Mouse (Mus musculus) liver, embryonic 16.5 days (tissue): ENCODE measurements around the gene Gpr156. TPM values are rescaled to one million over a fixed set of nuclear protein-coding genes. Genes with fewer than 3 reads are reported as not detected.
"Not testable (repeated sequence)": the region's sequence is repeated elsewhere in the genome, so short reads cannot be mapped to it uniquely, and the experiment has no call there.

Experiments
- ATAC-seq: fragments of 200-750 bp; cut with Nextera tagmentation; 2 replicates; pipeline ENCODE4 v1.8.0; 2017; ENCODE audit warnings: low read depth, mild to moderate bottlenecking, moderate number of reproducible peaks, moderate library complexity
- H3K27ac ChIP-seq: fragments of 300-500 bp; sonication (generic); 2 replicates; pipeline ENCODE4 v1.5.1; 2014; ENCODE audit warnings: mild to moderate bottlenecking, low read length
- H3K27me3 ChIP-seq: fragments of 300-500 bp; sonication (generic); 2 replicates; pipeline ENCODE4 v1.6.1; 2014; ENCODE audit warnings: low read depth, low read length, mixed read lengths; ENCODE audit not compliant: control insufficient read depth, insufficient read depth
- H3K36me3 ChIP-seq: fragments of 300-500 bp; sonication (generic); 2 replicates; pipeline ENCODE4 v1.6.1; 2014; ENCODE audit warnings: mild to moderate bottlenecking; ENCODE audit not compliant: control insufficient read depth, insufficient read depth
- H3K4me1 ChIP-seq: fragments of 300-500 bp; sonication (generic); 2 replicates; pipeline ENCODE4 v1.6.1; 2014; ENCODE audit warnings: low read depth, low read length, mixed read lengths; ENCODE audit not compliant: control insufficient read depth
- H3K4me2 ChIP-seq: fragments of 300-500 bp; sonication (generic); 2 replicates; pipeline ENCODE4 v1.6.1; 2014; ENCODE audit warnings: low read depth, low read length, mixed read lengths
- H3K4me3 ChIP-seq: fragments of 300-500 bp; sonication (generic); 2 replicates; pipeline ENCODE4 v1.5.1; 2014; ENCODE audit warnings: low read depth, mild to moderate bottlenecking, low read length
- H3K9ac ChIP-seq: fragments of 300-500 bp; sonication (generic); 2 replicates; pipeline ENCODE4 v1.6.1; 2014; ENCODE audit warnings: low read depth, low read length
- H3K9me3 ChIP-seq: fragments of 300-500 bp; sonication (generic); replicated peaks from 2 replicates; pipeline ENCODE4 v1.6.1; 2016; ENCODE audit warnings: low read length; ENCODE audit not compliant: control insufficient read depth
- WGBS: fragments of 180-500 bp; shearing (Covaris S2); extraction: QIAGEN DNeasy Blood & Tissue Kit; methylation state at CpG from one replicate; pipeline ENCODE4 v1.1.7; 2014; ENCODE audit not compliant: insufficient replicate concordance; 5-methylcytosine and 5-hydroxymethylcytosine counted together
- polyA plus RNA-seq: library from polyadenylated mRNA; unstranded; fragments of >200 nt; fragmentation: Nextera tagmentation; extraction: Ambion mirVana; gene quantifications from 2 replicates; pipeline ENCODE4 v1.2.1, GENCODE M21; 2015

The Gpr156 gene
- polyA plus RNA-seq, 1 experiment from 2014 or later: not detected

DNA sequence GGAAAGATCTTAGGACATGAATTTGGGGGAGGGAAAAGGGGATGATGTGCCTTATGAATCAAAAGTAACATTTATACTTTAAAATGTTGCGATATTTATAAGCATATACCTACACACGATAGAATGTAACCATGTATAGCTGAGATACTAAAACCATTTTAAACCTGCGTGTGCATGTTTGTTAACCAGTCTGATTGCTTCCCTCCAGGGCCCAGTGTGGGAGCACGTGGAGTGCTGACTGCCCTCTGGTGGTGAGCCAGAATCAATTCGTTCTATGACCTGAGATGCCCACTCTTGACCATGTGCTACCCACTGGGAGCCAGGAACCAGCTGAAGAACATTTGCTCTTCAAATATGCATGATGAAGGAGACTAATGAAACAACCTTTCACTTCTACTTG lies 30.9 kb downstream of the Gpr156 start:
- WGBS: 20% methylated on average over 5 of the region's 5 CpGs
- no peaks in the 10 kb centered on the region for H3K27me3 ChIP-seq
- no peak overlapping the region for H3K4me2 ChIP-seq
- no peak overlapping the region for H3K4me3 ChIP-seq
- H3K27ac ChIP-seq: no peak overlapping the region
- no peak overlapping the region for H3K9ac ChIP-seq
- no peaks in the 10 kb centered on the region for H3K4me1 ChIP-seq
- ATAC-seq: no peak
- H3K36me3 ChIP-seq: no peaks in the 10 kb centered on the region
- no peaks in the 10 kb centered on the region for H3K9me3 ChIP-seq

DNA sequence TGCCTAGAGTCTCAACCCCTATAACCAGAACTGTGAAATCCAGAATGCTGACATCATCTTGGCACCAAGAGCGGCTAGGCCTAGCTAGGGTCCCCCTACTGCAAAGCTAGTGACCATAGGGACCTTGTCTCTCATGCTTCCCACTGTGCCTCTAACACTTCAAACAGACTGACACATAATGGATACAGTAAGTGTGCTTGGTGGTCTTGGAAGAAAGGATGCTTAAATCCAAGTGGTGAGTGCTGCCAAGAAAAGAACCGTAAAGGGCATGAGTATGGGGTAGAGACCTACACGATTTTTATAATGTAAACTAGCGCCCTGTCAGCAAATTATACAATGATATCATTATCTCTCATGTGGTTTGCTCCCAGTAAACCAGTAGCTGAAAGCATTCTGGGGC lies 32.1 kb downstream of the Gpr156 start:
- Histone ChIP-seq H3K9me3 (no peaks in the 10 kb centered on the region), H3K4me1 (no peaks in the 10 kb centered on the region), H3K4me3 (no peak overlapping the region), H3K4me2 (no peak overlapping the region), H3K27ac (no peak overlapping the region), H3K9ac (no peak overlapping the region), H3K36me3 (no peaks in the 10 kb centered on the region), H3K27me3 (no peaks in the 10 kb centered on the region)
- WGBS: 64% methylated on average over 4 of the region's 4 CpGs
- ATAC-seq: no peak

DNA sequence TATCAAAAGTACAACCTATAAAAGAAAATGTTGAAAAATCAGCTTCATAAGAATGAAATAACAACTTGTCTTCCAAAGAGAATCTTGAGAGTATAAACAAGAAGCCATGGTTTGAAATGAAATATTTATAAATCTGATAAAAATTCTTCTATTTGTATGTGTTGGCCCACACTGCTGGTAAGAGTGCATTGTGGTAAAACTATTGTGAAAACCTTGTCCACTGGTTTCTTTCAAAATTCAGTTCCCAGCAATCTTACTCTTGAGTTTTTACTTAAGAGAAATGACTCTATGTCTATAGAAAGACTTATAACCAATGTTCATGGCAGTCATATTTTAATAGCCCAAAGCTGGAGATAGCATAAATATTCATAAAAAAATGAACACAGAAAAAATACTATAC lies 34.9 kb downstream of the Gpr156 start:
- Histone ChIP-seq H3K9ac (no peak overlapping the region), H3K9me3 (no peaks in the 10 kb centered on the region), H3K4me3 (no peak overlapping the region), H3K27ac (no peak overlapping the region), H3K36me3 (no peaks in the 10 kb centered on the region), H3K27me3 (no peaks in the 10 kb centered on the region), H3K4me1 (no peaks in the 10 kb centered on the region), H3K4me2 (no peak overlapping the region)
- no peak for ATAC-seq

DNA sequence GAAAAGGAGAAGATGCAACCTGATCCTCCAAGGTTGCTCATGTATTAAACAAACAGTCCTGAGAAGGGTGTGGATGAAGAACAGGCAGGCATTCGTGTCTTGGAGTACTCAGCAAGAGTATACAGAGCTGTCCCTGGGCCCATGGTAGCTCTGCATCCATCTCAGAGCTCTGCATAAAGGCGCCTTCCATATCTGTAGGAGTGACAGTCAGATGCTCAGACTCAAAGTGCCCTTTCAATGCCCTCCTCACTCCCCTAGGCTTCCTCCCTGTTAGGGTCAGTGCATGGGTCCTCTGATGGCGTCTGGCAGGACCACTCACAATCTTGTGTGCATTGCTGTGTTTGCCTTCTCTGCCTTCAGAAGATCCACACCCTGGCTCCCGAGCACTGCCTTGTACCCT lies 36.9 kb downstream of the Gpr156 start:
- Histone ChIP-seq H3K4me1 (no peaks in the 10 kb centered on the region), H3K27ac (no peak overlapping the region), H3K4me2 (no peak overlapping the region), H3K36me3 (no peaks in the 10 kb centered on the region), H3K27me3 (no peaks in the 10 kb centered on the region), H3K4me3 (no peak overlapping the region), H3K9ac (no peak overlapping the region), H3K9me3 (no peaks in the 10 kb centered on the region)
- ATAC-seq: no peak
- 47% methylated on average over 4 of the region's 4 CpGs for WGBS

DNA sequence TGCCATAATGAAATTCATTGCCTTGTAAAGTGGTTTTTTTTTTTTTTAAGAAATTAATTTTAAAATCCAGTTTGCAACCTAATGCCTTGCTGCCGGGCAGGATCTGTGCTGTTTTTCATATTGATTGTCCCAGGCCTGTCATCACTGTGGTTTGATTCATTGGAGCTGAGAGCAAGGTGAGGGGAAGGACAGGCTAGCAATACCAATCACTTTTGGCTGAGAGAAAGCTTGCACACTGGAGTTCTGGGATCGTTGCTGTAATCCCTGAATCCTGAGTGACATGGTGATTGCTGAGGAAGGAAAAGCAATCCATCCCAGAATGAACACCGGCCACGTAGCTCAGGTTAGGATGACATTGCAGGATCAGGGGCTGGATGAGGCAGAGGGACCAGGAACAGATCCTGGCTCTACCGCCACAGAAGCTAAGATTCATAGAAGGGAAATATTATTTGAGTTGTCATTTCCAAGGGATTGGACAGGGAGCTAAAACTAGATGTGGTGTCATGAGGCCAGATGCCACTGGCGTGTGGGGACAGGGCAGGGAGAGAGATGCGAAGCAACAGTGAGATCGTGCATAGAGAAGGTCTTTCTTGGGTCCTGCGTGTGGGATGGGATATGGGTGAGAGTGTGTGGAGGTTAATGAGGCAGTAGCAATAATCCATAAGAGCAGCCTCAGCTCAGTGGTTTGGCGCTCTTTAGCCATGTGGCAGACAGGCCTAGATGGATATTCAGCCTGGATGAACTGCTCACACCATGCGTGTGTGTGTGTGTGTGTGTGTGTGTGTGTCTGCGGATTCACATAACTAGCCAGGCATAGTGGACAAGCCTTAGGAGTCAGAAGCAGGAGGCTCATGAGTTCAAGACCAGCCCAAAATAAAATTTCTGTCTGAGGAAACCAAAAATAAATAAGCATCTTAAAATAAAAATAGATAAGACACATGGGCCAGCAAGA lies 38.0 kb downstream of the Gpr156 start:
- Histone ChIP-seq H3K9ac (no peak overlapping the region), H3K27ac (no peak overlapping the region), H3K27me3 (no peaks in the 10 kb centered on the region), H3K9me3 (no peaks in the 10 kb centered on the region), H3K4me2 (no peak overlapping the region), H3K36me3 (no peaks in the 10 kb centered on the region), H3K4me1 (no peaks in the 10 kb centered on the region), H3K4me3 (no peak overlapping the region)
- WGBS: 69% methylated on average over 12 of the region's 12 CpGs
- no peak for ATAC-seq

DNA sequence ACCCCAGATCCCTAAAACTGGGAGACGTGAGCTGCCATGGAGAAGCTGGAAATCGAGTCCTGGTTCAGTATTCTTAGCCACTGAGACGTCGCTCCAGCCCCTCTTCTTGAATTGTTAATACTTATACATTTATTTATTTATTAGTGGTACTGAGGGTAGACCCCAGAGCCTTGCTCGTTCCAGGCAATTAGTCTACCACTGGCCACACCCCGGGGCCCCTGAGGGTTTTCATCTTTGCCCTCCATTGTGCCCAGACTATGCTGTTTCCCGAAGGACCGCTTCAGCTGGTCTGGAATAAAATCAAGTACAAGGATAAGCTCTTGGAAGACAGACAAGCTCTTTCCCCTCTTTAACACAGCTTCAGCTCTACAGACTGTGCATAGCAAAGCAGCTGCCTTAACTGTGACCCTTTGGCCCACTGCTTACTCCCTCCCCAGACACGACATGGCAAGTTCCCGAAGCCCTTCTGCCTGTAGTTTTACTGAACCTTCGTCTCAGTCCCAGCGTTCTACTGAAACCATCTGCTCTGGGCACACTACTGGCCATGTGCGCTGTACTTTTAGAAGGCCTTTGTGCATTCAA lies 39.1 kb downstream of the Gpr156 start:
- no peak for ATAC-seq
- no peak overlapping the region for H3K9ac ChIP-seq
- no peaks in the 10 kb centered on the region for H3K9me3 ChIP-seq
- no peaks in the 10 kb centered on the region for H3K4me1 ChIP-seq
- no peaks in the 10 kb centered on the region for H3K27me3 ChIP-seq
- no peak overlapping the region for H3K27ac ChIP-seq
- H3K4me2 ChIP-seq: no peak overlapping the region
- H3K36me3 ChIP-seq: no peaks in the 10 kb centered on the region
- no peak overlapping the region for H3K4me3 ChIP-seq
- 70% methylated on average over 13 of the region's 13 CpGs for WGBS

DNA sequence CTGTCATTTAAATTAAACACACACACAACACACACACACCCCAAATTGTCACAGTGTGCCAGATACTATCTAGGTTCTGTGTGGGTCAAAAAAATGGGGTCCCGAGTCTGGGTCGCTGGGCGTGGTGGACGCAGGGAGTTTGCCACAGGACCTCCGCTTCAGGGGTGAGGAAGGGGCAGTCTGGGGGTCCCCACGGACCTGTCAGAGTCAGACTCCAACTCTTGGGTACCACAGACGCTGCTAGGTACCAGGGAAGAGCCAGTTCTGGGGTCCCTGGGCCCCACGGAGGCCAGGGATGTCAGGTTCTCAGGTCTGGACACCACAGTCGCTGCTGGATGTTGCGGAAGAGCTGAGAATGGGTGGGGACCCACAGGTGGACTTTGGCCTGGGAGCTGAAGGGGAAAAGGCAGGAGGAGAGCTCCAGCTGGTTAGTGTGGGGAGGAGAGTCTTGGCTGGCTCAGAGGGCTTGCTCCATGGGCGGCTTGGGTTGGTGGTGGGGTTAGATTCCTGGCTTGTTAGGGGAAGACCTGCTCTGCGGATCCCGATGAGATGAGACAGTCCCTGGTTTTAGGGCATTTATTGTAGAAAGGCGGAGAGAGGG lies 39.9 kb downstream of the Gpr156 start:
- Histone ChIP-seq H3K4me1 (no peaks in the 10 kb centered on the region), H3K4me3 (no peak overlapping the region), H3K27me3 (no peaks in the 10 kb centered on the region), H3K9me3 (no peaks in the 10 kb centered on the region), H3K36me3 (no peaks in the 10 kb centered on the region), H3K4me2 (no peak overlapping the region), H3K27ac (no peak overlapping the region), H3K9ac (no peak overlapping the region)
- WGBS: 71% methylated on average over 14 of the region's 14 CpGs
- ATAC-seq: no peak

DNA sequence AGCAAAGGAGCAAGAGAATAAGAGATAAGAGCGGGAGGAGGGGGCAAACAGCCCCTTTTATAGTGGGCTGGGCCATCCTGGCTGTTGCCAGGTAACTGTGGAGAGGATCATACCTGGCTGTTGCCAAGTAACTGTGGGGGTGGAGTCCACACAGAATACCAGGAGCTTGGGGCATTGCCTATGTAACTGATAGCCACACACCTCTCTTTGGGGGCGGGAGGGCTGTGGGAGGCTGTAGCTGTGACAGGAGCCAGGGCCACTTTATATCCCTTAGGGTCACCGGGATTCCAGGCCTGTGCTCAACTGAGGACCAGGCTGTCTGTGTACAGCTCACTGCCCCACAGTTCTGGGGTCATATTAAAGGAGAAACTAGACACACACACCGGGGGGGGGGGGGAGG lies 40.5 kb downstream of the Gpr156 start:
- H3K27me3 ChIP-seq: no peaks in the 10 kb centered on the region
- H3K9me3 ChIP-seq: no peaks in the 10 kb centered on the region
- H3K36me3 ChIP-seq: no peaks in the 10 kb centered on the region
- H3K4me1 ChIP-seq: no peaks in the 10 kb centered on the region
- no peak overlapping the region for H3K4me2 ChIP-seq
- WGBS: 58% methylated on average over 4 of the region's 4 CpGs
- no peak overlapping the region for H3K27ac ChIP-seq
- ATAC-seq: no peak
- H3K9ac ChIP-seq: no peak overlapping the region
- H3K4me3 ChIP-seq: no peak overlapping the region

DNA sequence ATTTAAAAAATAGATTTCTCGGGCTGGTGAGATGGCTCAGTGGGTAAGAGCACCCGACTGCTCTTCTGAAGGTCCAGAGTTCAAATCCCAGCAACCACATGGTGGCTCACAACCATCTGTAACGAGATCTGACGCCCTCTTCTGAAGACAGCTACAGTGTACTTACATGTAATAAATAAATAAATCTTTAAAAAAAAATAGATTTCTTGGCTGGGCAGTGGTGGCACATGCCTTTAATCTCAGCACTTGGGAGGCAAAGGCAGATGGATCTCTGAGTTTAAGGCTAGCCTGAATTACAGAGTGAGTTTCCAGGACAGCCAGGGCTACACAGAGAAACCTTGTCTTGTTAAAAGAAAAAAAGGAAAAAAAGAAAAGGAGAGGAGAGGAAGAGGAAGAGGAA lies 46.4 kb downstream of the Gpr156 start:
- 56% methylated on average over 4 of the region's 4 CpGs for WGBS
- H3K36me3 ChIP-seq, H3K9me3 ChIP-seq, H3K27ac ChIP-seq, H3K4me2 ChIP-seq, H3K4me3 ChIP-seq, ATAC-seq, H3K27me3 ChIP-seq, H3K9ac ChIP-seq, H3K4me1 ChIP-seq: not testable (repeated sequence)
